Mouse (Mus musculus) olfactory bulb, adult 2 months (tissue): ENCODE measurements at regions not wholly inside any gene's neighbourhood (a gene's known extent, or its start where the extent isn't known, plus 50 kb on each side); places are given as distances from the start of the nearest gene placed in this dataset.

Experiments
- H3K27ac ChIP-seq: fragments of 200-500 bp; 2 replicates; pipeline ENCODE4 v1.5.1; 2012; ENCODE audit warnings: low read depth, low read length; ENCODE audit not compliant: insufficient read depth
- H3K4me1 ChIP-seq: fragments of 200-500 bp; 2 replicates; pipeline ENCODE4 v1.6.1; 2012; ENCODE audit warnings: low read length; ENCODE audit not compliant: control insufficient read depth, insufficient read depth
- H3K4me3 ChIP-seq: fragments of 200-500 bp; 2 replicates; pipeline ENCODE4 v1.5.1; 2012; ENCODE audit warnings: mild to moderate bottlenecking, low read depth, low read length, moderate library complexity; ENCODE audit not compliant: insufficient read depth
- CTCF ChIP-seq: fragments of 200-500 bp; IDR thresholded peaks from 2 replicates; pipeline ENCODE4 v1.5.1; 2012; ENCODE audit warnings: low read depth, mild to moderate bottlenecking, low read length, moderate library complexity; ENCODE audit not compliant: insufficient read depth
- POLR2A ChIP-seq: fragments of 200-500 bp; IDR thresholded peaks from 2 replicates; pipeline ENCODE4 v1.6.1; 2012; ENCODE audit warnings: mild to moderate bottlenecking, low read depth, low read length, moderate library complexity; ENCODE audit not compliant: insufficient read depth
- WGBS: fragments of 180-500 bp; shearing (Covaris S2); methylation state at CpG from one replicate; pipeline ENCODE4 v1.1.7; 2018; 5-methylcytosine and 5-hydroxymethylcytosine counted together

DNA sequence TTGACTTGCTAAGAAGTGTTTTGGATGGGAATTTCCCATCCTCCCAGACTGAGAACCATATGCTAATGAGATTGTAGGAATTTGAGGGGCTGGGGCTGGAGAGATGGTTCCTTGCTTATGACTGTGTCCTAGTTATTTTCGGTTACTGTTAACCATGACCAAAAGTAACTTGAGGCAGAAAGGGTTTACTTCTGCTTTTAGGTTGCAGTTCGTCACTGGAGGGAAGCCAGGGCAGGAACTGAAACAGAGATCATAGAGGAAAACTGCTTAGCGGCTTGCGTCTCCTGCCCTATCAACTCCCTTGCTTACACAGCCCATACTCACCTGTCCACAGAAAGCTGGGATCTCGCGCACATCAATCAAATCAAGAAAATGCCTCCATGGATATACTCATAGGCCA, 475.8 kb upstream of the Gcfc2 start:
- Histone ChIP-seq H3K27ac (no peak overlapping the region), H3K4me1 (no peaks in the 10 kb centered on the region), H3K4me3 (no peak overlapping the region)
- WGBS = 92% methylated on average over 6 of the region's 6 CpGs
- TF ChIP-seq CTCF (no peak), POLR2A (no peak)

DNA sequence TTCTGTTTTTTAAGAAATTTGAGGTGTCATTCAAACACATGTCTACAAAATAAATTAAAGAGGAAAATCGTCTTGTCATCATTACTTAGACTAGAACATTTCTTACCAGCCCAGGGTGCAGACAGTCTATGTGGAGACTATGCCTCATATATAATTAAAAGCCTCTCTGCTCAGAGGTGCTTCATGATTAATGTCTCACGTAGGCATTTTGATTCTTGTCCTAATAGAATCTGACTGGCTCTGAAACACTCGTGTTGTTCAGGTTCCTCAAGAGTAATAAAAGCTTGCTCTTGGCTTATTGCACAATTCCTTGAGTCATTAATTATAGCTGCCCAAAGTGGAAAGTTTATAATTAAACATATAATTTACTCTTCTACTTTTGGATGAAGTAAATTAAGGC, 475.1 kb upstream of the Gcfc2 start:
- WGBS = 28% methylated on average over 3 of the region's 3 CpGs
- H3K4me3 ChIP-seq = no peak overlapping the region
- no peaks in the 10 kb centered on the region for H3K4me1 ChIP-seq
- H3K27ac ChIP-seq = no peak overlapping the region
- no peak for TF ChIP-seq POLR2A

DNA sequence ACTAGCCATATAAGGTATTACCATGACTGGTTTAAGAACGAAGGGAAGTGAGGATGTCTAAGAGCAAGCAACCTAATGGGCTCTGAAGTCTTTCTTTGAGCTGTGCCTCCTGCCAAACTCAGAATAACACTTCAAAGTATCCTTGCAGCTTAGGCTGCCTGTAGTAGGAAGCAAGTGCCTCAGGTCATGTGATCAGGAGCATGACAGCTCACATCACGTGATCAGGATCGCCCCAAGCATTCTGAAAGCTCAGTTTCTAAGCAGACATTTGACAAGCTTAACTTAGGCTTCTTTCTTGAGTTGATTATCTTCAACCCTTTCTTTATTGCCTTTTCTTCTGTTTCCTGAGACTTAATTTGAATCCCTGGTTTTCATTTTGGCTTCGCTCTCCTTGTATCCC, 462.4 kb upstream of the Gcfc2 start:
- 87% methylated on average over 4 of the region's 4 CpGs for WGBS
- Histone ChIP-seq H3K4me1 (no peaks in the 10 kb centered on the region), H3K27ac (no peak overlapping the region), H3K4me3 (no peak overlapping the region)
- TF ChIP-seq CTCF = no peak
- TF ChIP-seq POLR2A = no peak

DNA sequence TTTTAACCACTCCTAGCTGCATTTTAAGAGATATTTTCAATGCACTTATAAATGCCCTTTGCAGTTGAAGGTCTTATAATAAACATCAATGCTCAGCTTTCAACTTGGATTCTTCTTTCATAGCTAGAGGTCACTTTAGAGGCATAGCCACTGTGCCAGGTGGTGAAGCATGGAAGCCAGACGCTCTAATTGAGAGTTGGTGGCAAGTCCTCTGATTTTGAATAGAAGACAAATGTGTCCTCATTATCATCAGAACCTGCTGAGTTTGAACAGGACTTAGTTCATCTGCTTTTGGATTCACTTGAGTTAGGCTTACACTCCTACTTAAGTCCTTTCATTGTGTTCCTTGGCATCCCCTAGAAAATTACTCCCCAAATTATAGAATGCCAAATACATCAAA, 459.0 kb upstream of the Gcfc2 start:
- Histone ChIP-seq H3K27ac (no peak overlapping the region), H3K4me3 (no peak overlapping the region), H3K4me1 (no peaks in the 10 kb centered on the region)
- 77% methylated on average over 1 of the region's 1 CpGs for WGBS
- TF ChIP-seq CTCF (no peak), POLR2A (no peak)

DNA sequence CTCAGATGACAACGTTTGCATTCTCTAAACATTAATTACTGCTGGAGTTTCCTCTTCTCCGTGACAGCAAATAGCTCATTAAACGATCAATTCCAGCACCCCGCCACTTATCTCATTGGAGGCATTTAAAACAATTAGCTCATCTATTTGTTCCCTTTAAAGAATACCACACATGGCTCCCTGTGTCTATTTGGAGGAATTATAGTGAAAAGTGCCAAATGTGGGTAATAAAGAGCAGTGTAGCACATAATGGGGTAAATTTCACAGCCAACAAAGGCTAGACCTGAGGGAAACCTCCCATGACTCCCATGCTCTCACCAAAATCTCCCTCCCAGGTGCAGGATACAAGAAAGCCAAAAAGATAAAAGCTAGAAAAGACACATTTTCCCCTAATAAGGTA, 456.9 kb upstream of the Gcfc2 start:
- Histone ChIP-seq H3K4me3 (no peak overlapping the region), H3K27ac (no peak overlapping the region), H3K4me1 (no peaks in the 10 kb centered on the region)
- TF ChIP-seq CTCF (no peak), POLR2A (no peak)
- 29% methylated on average over 4 of the region's 4 CpGs for WGBS

DNA sequence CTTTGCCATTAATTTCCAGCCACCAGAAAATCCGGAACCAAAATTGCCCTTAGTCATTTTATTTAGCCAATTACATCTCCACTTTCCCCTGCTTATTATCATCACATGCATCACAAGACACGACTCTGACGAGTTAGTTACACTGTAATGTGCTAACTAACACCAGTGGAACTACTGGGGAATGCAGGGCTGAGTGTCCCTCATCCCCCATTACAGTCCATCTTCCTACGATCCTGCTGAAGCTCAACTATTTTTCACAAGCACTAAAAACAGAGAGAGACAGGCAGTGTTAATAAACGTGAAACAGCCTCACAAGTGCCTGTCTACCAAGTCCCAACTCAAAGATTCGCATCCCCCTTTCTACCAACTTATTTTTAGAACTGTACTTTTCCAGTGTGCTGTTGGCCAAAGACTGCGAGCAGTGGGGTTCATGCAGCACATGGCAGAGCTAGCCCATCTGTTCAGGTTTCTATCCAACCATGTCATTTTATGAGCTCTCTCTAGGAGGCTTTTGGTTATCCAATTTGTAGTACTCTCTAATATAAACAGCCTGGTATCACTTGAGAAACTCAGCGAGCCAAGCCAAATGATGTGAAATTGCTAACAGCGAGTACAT, 452.0 kb upstream of the Gcfc2 start:
- Histone ChIP-seq H3K27ac (no peak overlapping the region), H3K4me3 (no peak overlapping the region), H3K4me1 (no peaks in the 10 kb centered on the region)
- 58% methylated on average over 9 of the region's 9 CpGs for whole genome bisulfite sequencing
- no peak for TF ChIP-seq CTCF
- no peak for TF ChIP-seq POLR2A

DNA sequence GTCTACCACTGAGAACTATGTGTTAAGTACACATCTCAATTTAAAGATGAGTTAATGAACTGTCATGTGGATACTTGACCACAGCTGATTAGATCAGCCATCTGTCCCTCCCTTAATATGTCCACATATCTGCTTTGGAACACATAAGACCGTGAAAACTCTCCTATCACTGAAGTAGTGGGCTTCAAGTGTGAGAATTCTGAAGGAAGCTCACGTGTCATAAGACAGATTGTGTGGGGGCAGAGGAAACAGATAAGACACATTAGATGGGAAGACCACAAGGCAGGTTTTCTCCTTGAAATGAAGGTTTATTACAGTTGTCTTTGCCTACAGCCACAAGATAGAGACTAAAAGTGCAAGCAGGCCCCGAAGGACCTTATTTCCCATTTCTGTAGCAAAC, 451.0 kb upstream of the Gcfc2 start:
- 96% methylated on average over 3 of the region's 3 CpGs for WGBS
- no peaks in the 10 kb centered on the region for H3K4me1 ChIP-seq
- H3K27ac ChIP-seq = no peak overlapping the region
- no peak overlapping the region for H3K4me3 ChIP-seq
- TF ChIP-seq CTCF (no peak), POLR2A (no peak)

DNA sequence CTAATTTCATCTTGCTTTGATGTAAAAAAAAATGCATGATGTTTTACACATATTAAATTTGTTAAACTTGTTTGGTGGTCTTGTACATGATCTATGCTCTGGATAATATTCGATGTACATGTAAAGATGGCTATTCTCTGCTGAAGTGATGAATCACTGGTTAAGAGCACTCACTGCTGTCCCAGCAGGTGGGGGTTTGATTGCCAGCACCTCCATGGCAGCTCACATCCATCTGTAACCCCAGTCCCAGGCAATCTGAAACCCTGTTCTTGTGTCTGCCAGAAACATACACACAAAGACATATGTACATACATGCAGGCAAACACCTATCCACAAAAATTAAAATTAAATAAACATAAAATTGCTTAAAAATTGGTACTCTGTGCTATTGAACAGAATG, 448.7 kb upstream of the Gcfc2 start:
- H3K4me1 ChIP-seq = no peaks in the 10 kb centered on the region
- no peak for TF ChIP-seq CTCF
- no peak for TF ChIP-seq POLR2A
- no peak overlapping the region for H3K4me3 ChIP-seq
- no peak overlapping the region for H3K27ac ChIP-seq
- WGBS = 95% methylated on average over 1 of the region's 1 CpGs

DNA sequence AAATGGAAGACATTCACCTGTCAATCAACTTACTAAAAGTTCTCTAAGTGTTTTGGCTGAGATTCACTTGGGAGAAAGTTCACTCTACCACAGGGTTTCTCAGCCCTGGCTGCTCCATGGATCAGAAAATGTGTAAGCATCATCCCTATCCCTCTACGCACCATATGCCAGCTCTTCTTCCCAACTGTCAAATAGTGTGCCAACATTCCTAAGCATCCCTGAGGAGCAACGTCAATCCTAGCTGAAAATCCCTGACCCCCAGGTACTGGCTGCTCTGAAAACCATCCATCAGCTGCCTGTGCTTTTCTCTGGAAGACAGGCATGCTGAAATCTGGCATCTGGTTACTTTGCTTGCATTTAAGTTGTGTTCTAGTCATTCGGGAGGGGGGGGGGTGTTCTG, 436.5 kb upstream of the Gcfc2 start:
- TF ChIP-seq CTCF (no peak), POLR2A (no peak)
- Histone ChIP-seq H3K4me3 (no peak overlapping the region), H3K27ac (no peak overlapping the region), H3K4me1 (no peaks in the 10 kb centered on the region)
- WGBS = 81% methylated on average over 3 of the region's 3 CpGs

DNA sequence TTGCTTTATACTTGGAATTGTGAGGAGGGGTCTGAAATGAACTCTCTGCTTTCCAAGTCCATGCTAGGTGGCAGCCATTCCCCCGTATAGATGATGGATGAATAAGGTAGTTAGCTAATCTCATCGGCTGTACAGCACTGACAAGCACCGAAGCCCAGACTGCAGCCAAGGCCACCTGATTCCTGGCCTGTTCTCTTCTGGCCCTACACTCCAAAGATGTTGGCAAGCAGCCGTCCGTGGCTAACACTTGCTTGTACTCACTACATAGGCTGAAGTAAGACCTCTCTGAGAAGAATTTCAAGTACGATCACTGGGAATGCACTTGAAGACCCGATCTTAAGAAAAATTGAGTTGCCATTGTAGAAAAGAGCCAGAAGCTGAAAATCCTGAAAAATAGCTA, 427.2 kb upstream of the Gcfc2 start:
- 86% methylated on average over 7 of the region's 7 CpGs for WGBS
- no peaks in the 10 kb centered on the region for H3K4me1 ChIP-seq
- no peak overlapping the region for H3K4me3 ChIP-seq
- no peak for TF ChIP-seq CTCF
- TF ChIP-seq POLR2A = no peak
- no peak overlapping the region for H3K27ac ChIP-seq

DNA sequence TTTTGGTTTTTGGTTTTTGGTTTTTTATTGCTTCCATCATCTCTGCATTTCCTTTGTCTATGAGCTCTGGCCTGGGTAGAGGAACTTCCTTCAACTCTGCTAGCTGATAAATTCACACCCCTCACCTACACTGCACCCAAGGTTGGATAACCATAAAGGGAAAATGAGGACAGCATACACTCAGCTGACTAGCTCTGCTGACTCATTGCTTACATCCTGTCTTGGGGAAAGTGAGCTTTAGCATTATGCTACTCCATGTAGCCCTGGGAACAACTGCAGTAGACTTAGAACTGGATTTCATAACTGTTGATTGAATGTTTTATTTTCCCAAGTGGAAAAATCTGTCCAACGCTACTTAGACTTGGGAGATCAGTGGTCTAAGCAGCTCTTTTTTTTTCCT, 406.3 kb upstream of the Gcfc2 start:
- no peak overlapping the region for H3K4me3 ChIP-seq
- H3K27ac ChIP-seq = no peak overlapping the region
- no peak for TF ChIP-seq POLR2A
- no peak for TF ChIP-seq CTCF
- 77% methylated on average over 1 of the region's 1 CpGs for WGBS
- H3K4me1 ChIP-seq = no peaks in the 10 kb centered on the region
